Mouse (Mus musculus) naive thymus-derived CD4-positive, alpha-beta T cell, adult 5 months (primary cell): ENCODE results near the gene Eef1akmt3. TPM values are rescaled to one million over a fixed set of nuclear protein-coding genes. Genes with fewer than 3 reads are reported as not detected.

Experiments used
- polyA plus RNA-seq: library from polyadenylated mRNA; unstranded; fragments of 100-300 nt; shearing (Covaris generic); gene quantifications from one replicate; pipeline ENCODE4 v1.2.1, GENCODE M21; 2017

Gene Eef1akmt3
- polyA plus RNA-seq: not detected

GRCm38 (mm10) chr10:127041274-127041766, at the start of gene Eef1akmt3, which contains the start of gene Mettl1:
Gene Eef1akmt3, minus strand, starts transcription at chr10:127041513.
Gene Mettl1, plus strand, starts transcription at chr10:127041414.

DNA sequence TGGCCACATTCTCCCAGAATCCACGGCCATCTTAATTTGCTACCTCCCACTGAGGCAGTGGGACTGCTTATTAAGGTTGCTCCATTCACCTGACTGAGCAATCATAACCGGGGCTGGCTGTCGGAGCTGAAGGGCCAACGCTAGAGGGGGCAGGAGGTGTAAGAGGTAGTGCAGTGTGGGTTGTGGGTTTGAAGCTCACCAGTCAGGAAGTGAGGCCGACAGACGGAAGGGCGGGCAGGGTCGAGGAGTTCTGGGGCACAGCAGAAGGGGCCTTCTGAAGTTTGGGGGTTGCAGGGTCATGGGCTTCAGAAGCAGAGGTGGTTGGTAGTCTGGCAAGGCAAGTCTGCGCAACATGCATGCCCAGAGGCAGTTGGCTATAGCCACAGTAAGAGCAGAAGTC, 33.8 kb upstream of the Eef1akmt3 start, which contains the start of gene Agap2:
Agap2 (plus strand) TSS at position 205 of the 400 bp plus-strand sequence.

GRCm38 (mm10) chr10:127070190-127071121, 29.1 kb upstream of the Eef1akmt3 start, which contains the start of gene Tspan31:
Gene Tspan31, minus strand, starts transcription at chr10:127070264.

DNA sequence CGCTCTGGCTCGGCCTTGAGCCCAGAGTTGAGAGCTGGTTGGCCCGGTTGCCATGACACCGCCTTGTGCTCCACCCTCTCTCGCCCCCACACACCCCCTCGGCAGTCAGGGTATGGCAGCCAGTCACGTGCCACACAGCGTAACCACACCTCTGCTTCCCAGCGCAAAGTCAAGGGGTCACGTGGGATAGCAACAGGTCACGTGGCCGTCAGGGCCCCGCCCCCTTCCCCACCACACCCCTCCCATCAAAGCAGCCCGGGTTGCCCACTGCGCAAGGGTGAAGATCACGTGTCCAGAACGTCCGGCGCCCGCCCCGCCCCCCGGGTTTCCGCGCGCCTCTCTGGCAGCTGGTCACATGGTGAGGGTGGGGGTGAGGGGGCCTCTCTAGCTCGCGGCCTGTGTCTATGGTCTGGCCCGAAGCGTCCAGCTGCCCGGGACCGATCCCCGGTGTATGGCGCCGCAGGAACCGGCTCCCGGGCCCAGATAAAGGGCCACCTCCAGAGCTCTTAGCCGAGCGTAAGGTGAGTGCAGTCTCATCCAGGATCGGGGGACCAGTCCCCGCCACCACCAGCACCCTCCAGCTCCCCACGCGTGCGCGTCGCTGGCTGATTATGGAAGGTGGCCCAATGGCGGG, 22.0 kb upstream of the Eef1akmt3 start, which contains the start of gene Cdk4:
Cdk4 (plus strand) TSS at position 296 of the 634 bp plus-strand sequence.

DNA sequence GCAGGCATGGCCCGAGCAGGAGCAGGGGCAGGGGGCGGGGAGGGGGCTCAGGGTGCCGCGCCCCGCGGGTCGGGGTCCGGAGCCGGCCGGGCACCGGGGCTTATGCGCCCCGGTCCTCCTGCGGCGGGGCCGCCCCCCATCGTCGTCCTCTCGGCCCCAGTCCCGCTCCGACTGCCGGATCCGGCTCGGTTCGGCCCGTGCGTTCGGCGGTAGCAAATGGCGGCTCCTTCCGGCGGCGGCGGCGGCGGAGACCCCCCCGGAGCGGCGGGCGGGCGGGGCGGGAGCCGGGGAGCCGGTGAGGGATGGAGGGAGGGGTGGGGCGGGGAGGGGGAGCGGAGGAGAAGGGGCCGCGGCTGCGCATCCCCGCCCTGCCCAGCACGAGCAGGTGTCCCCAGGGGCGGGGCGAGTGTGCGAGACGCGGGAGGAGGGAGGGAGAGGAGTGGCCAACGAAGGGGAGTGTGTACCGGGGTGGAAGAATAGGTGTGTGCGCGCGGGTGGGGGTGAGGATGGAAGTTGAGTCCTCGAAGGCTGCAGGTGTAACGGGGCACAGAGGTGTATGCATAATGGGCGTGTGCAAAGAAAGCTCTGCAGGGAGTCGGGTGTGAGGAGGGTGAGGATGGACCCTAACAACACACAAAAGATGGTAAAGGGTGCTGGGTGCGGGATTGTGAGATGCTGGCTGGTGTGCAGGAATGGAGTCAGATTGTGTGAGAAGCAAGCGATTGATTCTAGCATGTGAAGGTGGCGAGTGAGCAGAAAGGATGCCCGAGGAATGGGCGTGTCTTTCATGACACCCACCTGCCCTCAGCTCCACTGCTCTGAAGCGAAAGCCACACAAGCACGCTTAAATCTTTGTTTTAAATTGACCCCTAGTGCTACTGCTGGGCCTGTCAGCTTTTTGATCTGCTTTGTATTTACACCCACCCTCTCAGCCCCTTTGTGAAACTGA, 18.9 kb upstream of the Eef1akmt3 start, which contains the start of gene March9:
March9 (minus strand) TSS at position 217 of the 949 bp plus-strand sequence.

GRCm38 (mm10) chr10:127047954-127048353, 6.6 kb upstream of the Eef1akmt3 start, which contains the start of gene Cyp27b1:
Gene Cyp27b1, plus strand, starts transcription at chr10:127048250.

DNA sequence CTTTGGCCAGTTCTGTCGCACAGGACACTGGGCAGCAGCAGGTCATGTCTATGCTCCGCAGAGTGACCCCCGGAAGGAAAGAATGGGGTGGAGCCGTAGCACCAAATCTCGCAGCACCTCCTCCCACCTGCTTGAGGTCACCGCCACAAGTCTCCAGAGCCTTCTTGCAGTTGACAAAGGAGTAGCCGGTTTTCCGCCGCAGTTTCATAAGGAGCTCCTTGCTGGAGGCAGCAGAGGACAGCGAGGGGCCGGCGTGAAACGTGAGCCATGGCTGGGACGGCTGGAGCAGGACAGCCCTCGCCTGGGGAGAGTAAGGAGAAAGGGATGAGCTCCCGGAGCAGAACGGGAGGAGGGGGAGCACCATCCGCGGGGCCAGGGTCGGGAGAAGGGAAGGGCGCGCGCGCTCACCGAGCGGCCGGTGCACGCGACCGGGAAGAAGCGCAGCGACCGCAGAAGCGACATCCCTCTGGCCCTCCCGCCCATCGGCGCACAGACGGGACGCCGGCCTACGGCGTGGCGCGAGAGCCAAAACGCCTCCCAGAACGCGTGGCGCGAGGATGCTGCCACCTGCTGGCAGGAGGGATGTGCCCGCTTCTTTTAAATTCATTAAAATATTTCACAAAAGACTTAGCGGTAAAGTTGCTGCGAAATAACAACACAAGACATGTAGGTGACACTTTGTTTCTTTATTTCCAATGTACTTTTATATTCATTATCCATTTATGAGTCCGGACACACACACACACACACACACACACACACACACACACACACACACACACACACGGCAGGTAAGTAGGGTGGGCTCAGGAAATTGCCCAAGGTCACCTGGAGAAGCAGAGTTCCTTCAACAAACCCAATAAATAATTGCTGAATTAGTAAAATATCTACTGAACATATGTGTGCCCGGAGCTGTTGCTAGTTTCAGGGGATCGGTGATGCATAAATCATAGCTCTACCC, 10.7 kb downstream of the Eef1akmt3 start, which contains the start of gene Tsfm:
Tsfm (minus strand) TSS at position 505 of the 961 bp plus-strand sequence.

DNA sequence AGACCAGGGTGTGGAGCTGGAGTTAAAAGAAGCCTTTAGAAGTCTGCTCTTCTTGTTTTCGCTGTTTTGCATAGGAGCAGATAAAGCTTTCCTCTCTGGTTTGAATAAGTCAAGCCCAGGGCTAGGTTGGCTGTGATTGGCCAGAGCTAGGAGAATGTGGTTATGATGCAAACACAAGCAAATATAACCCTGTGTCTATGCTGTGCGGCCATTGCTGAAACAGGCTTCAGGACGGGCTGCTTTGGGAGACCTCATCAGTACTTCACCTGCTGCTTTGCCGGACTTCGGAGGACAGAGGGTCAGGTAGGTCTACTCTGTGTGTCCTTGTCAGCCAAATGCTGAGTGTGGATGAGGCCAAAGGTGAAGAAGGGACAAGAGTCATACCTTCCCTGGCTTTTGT, 40.8 kb downstream of the Eef1akmt3 start, which contains the start of gene Avil:
Avil (plus strand) TSS at position 181 of the 400 bp plus-strand sequence.

Other genes starting within 250 kb of the Eef1akmt3 start
- 9.2 TPM for gene Atp23, start 140.2 kb downstream of the Eef1akmt3 start, polyA plus RNA-seq
- 48.7 TPM for gene Ctdsp2, start 62.8 kb downstream of the Eef1akmt3 start, polyA plus RNA-seq
- gene Avil, start 40.8 kb downstream of the Eef1akmt3 start, polyA plus RNA-seq: 0.35 TPM
- gene Tsfm, start 10.7 kb downstream of the Eef1akmt3 start, polyA plus RNA-seq: 20.8 TPM
- 25.5 TPM for gene Mettl1, start 99 bp downstream of the Eef1akmt3 start, polyA plus RNA-seq
- not detected for gene Cyp27b1, start 6.7 kb upstream of the Eef1akmt3 start, polyA plus RNA-seq
- gene March9, start 18.7 kb upstream of the Eef1akmt3 start, polyA plus RNA-seq: 1.1 TPM
- gene Cdk4, start 22.0 kb upstream of the Eef1akmt3 start, polyA plus RNA-seq: 124 TPM
- 25.6 TPM for gene Tspan31, start 28.8 kb upstream of the Eef1akmt3 start, polyA plus RNA-seq
- gene Agap2, start 33.8 kb upstream of the Eef1akmt3 start, polyA plus RNA-seq: 18.8 TPM
- gene Os9, start 79.6 kb upstream of the Eef1akmt3 start, polyA plus RNA-seq: 122 TPM
- 512 TPM for gene B4galnt1, start 123.7 kb upstream of the Eef1akmt3 start, polyA plus RNA-seq
- gene Slc26a10, start 139.1 kb upstream of the Eef1akmt3 start, polyA plus RNA-seq: 7.0 TPM
- not detected for gene Arhgef25, start 148.6 kb upstream of the Eef1akmt3 start, polyA plus RNA-seq
- 49.2 TPM for gene Dtx3, start 154.2 kb upstream of the Eef1akmt3 start, polyA plus RNA-seq
- gene Pip4k2c, start 170.1 kb upstream of the Eef1akmt3 start, polyA plus RNA-seq: 25.0 TPM
- gene Kif5a, start 221.8 kb upstream of the Eef1akmt3 start, polyA plus RNA-seq: not detected
- 83.7 TPM for gene Dctn2, start 224.9 kb upstream of the Eef1akmt3 start, polyA plus RNA-seq
- 8.6 TPM for gene Mbd6, start 247.5 kb upstream of the Eef1akmt3 start, polyA plus RNA-seq